Mouse (Mus musculus): ENCODE data around the gene Rps6ka4. TPM values are rescaled to one million over a fixed set of nuclear protein-coding genes. Genes with fewer than 3 reads are reported as not detected.

Gene Rps6ka4
- total RNA-seq, 1 experiment from 2014 or later: 3.3 TPM

GRCm38 (mm10) chr19:6826601-6827000, 13.8 kb downstream of the Rps6ka4 start:
- ATAC-seq (replicated peaks in 1 of 2; ENCODE audit: insufficient read depth in 1 of 2, low FRiP score in 2 of 2, low TSS enrichment in 1 of 2, low read depth in 1 of 2, poor library complexity in 2 of 2, severe bottlenecking in 2 of 2): no peak

GRCm38 (mm10) chr19:6825384-6825783, 15.1 kb downstream of the Rps6ka4 start:
- no peak for ATAC-seq (replicated peaks in 1 of 2; ENCODE audit: insufficient read depth in 1 of 2, low FRiP score in 2 of 2, low TSS enrichment in 1 of 2, low read depth in 1 of 2, poor library complexity in 2 of 2, severe bottlenecking in 2 of 2)

- ATAC-seq (replicated peaks in 1 of 2; ENCODE audit: insufficient read depth in 1 of 2, low FRiP score in 2 of 2, low TSS enrichment in 1 of 2, low read depth in 1 of 2, poor library complexity in 2 of 2, severe bottlenecking in 2 of 2): no peak
Measured at GRCm38 (mm10) chr19:6820538-6821195, 19.8 kb downstream of the Rps6ka4 start.

GRCm38 (mm10) chr19:6819143-6819827, 21.2 kb downstream of the Rps6ka4 start:
- no peak for ATAC-seq (replicated peaks in 1 of 2; ENCODE audit: insufficient read depth in 1 of 2, low FRiP score in 2 of 2, low TSS enrichment in 1 of 2, low read depth in 1 of 2, poor library complexity in 2 of 2, severe bottlenecking in 2 of 2)

- no peak for ATAC-seq (replicated peaks in 1 of 2; ENCODE audit: insufficient read depth in 1 of 2, low FRiP score in 2 of 2, low TSS enrichment in 1 of 2, low read depth in 1 of 2, poor library complexity in 2 of 2, severe bottlenecking in 2 of 2)
Measured at GRCm38 (mm10) chr19:6814958-6815357, 25.5 kb downstream of the Rps6ka4 start.

GRCm38 (mm10) chr19:6814366-6814765, 26.1 kb downstream of the Rps6ka4 start:
- no peak for ATAC-seq (replicated peaks in 1 of 2; ENCODE audit: insufficient read depth in 1 of 2, low FRiP score in 2 of 2, low TSS enrichment in 1 of 2, low read depth in 1 of 2, poor library complexity in 2 of 2, severe bottlenecking in 2 of 2)

Other genes with a start within 250 kb of the Rps6ka4 start
- 28.1 and 31.2 TPM in 2 replicates for gene Ccdc88b, start 17.6 kb upstream of the Rps6ka4 start, total RNA-seq (2017)
- 249 and 328 TPM in 2 replicates for gene Trmt112, start 69.1 kb upstream of the Rps6ka4 start, total RNA-seq (2017)
- gene Prdx5, start 69.5 kb upstream of the Rps6ka4 start, total RNA-seq (2017): 282 and 414 TPM in 2 replicates
- 15.3 and 16.0 TPM in 2 replicates for gene Esrra, start 81.2 kb upstream of the Rps6ka4 start, total RNA-seq (2017)
- not detected in 2 replicates for gene Catsperz, start 84.7 kb upstream of the Rps6ka4 start, total RNA-seq (2017)
- gene Kcnk4, start 93.9 kb upstream of the Rps6ka4 start, total RNA-seq (2017): not detected in 2 replicates
- 21.9 and 30.1 TPM in 2 replicates for gene Bad, start 101.2 kb upstream of the Rps6ka4 start, total RNA-seq (2017)
- gene Gpr137, start 101.8 kb upstream of the Rps6ka4 start, total RNA-seq (2017): 19.5 and 20.3 TPM in 2 replicates
- gene Ppp1r14b, start 134.3 kb upstream of the Rps6ka4 start, total RNA-seq (2017): 89.4 and 98.0 TPM in 2 replicates
- gene Plcb3, start 135.8 kb upstream of the Rps6ka4 start, total RNA-seq (2017): 9.1 and 12.3 TPM in 2 replicates
- gene Fkbp2, start 139.9 kb upstream of the Rps6ka4 start, total RNA-seq (2017): 67.0 and 99.5 TPM in 2 replicates
- gene Vegfb, start 147.0 kb upstream of the Rps6ka4 start, total RNA-seq (2017): 6.4 and 9.2 TPM in 2 replicates
- 7.7 and 20.5 TPM in 2 replicates for gene Dnajc4, start 151.9 kb upstream of the Rps6ka4 start, total RNA-seq (2017)
- 8.5 and 9.9 TPM in 2 replicates for gene Nudt22, start 155.5 kb upstream of the Rps6ka4 start, total RNA-seq (2017)
- 1.6 and 2.2 TPM in 2 replicates for gene Trpt1, start 155.5 kb upstream of the Rps6ka4 start, total RNA-seq (2017)
- 198 and 220 TPM in 2 replicates for gene Fermt3, start 178.8 kb upstream of the Rps6ka4 start, total RNA-seq (2017)
- gene Stip1, start 199.3 kb upstream of the Rps6ka4 start, total RNA-seq (2017): 162 and 250 TPM in 2 replicates
- gene Macrod1, start 216.2 kb upstream of the Rps6ka4 start, total RNA-seq (2017): 5.2 and 11.2 TPM in 2 replicates